Comparison of ENCODE assay signal across 1 mouse cellular context in the genomic region with DNA sequence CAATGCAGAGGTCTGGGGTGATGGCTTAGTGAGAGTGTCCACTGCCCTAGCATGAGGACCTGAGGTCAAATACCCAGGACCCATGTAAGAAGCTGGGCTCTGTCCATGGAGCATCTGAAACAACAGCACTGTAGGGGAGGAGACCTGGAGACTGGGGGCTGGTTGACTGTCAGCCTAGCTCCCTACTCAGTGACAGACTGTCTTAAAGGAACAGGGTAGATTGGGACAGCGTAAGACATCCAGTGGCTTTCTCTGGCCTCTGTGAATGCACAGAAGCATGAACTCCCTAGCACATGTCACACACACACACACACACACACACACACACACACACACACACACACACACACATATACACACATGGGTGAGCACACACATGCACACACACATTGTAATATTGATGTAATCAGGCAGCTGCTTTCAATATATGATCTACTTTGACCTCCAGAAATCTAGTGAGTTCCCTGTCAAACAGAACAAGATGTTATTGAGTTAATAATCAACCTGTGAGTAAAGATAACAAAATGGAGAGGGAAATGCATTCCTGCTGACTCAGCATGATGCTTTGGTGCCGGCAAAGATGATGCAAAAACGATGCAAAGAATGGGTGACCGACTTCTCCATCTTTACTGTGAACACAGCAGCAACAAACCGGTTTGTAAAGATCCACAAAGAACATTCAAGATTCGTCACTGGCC.
TF ChIP-seq lines count a peak whose summit lies in the region.

No protein-coding gene starts in this region.

TF ChIP-seq in CH12.LX, 34 proteins besides CTCF, POLR2A, EP300 and RAD21 (continued from another document):
- TF ChIP-seq MAFK (IDR thresholded peaks at IDR 0.05; ENCODE audit: insufficient replicate concordance, low read length) = peak; percentile 97
- TF ChIP-seq POLR2AphosphoS2 (IDR thresholded peaks at IDR 0.05; ENCODE audit: low read depth, low read length) = no peak
- TF ChIP-seq JUN (IDR thresholded peaks at IDR 0.05; ENCODE audit: insufficient read depth, low read depth, low read length) = no peak
- TF ChIP-seq UBTF (IDR thresholded peaks at IDR 0.05; ENCODE audit: low read depth, low read length) = no peak
